Mouse (Mus musculus) layer of hippocampus, adult 8-10 months (tissue): Measurements from ENCODE around the gene Lsm14b. TPM values are rescaled to one million over a fixed set of nuclear protein-coding genes. Genes with fewer than 3 reads are reported as not detected.

Experiments
- DNase-seq, 2 experiments: peaks; one replicate each; pipeline ENCODE4 v3.0.0; 2022; ENCODE audit warnings: low spot score in 2 of 2
- total RNA-seq, 4 experiments: library from RNA; stranded (reverse); gene quantifications; 2 replicates each; pipeline ENCODE4 v1.2.4; 2022

Gene Lsm14b
- total RNA-seq, 4 experiments from 2014 or later, result 83.3 to 97.9 (median 92.6) TPM

- DNase-seq, result no peak
Observed at GRCm38 (mm10) chr2:180017632-180018031, 7.2 kb upstream of the Lsm14b start.

GRCm38 (mm10) chr2:180018573-180018972 lies 6.2 kb upstream of the Lsm14b start:
- no peak for DNase-seq

- no peak for DNase-seq
Observed at GRCm38 (mm10) chr2:180020091-180020661, 4.6 kb upstream of the Lsm14b start.

GRCm38 (mm10) chr2:180020919-180021318 lies 3.9 kb upstream of the Lsm14b start:
- no peak for DNase-seq

GRCm38 (mm10) chr2:180022751-180023150 lies 2.0 kb upstream of the Lsm14b start:
- no peak for DNase-seq

GRCm38 (mm10) chr2:180025135-180025860 lies 511 bp downstream of the Lsm14b start:
- DNase-seq, result no peak

- DNase-seq, result no peak
Observed at GRCm38 (mm10) chr2:180025861-180026200, 1.0 kb downstream of the Lsm14b start.

GRCm38 (mm10) chr2:180027768-180028167 lies 3.0 kb downstream of the Lsm14b start:
- DNase-seq, result no peak

- no peak for DNase-seq
Observed at GRCm38 (mm10) chr2:180031270-180031669, 6.5 kb downstream of the Lsm14b start.

- DNase-seq, result no peak
Observed at GRCm38 (mm10) chr2:180032925-180033324, 8.1 kb downstream of the Lsm14b start.

GRCm38 (mm10) chr2:180033956-180034355 lies 9.2 kb downstream of the Lsm14b start:
- no peak for DNase-seq

GRCm38 (mm10) chr2:180034753-180035152 lies 10.0 kb downstream of the Lsm14b start:
- DNase-seq, result no peak

- no peak for DNase-seq
Observed at GRCm38 (mm10) chr2:180040406-180040805, 15.6 kb downstream of the Lsm14b start.

- DNase-seq, result no peak
Observed at GRCm38 (mm10) chr2:180041577-180042255, 16.9 kb downstream of the Lsm14b start.

GRCm38 (mm10) chr2:180042256-180042857 lies 17.6 kb downstream of the Lsm14b start, which contains the start of the genes Psma7 and Ss18l1:
Gene Psma7 (minus strand): TSS chr2:180042433.
Gene Ss18l1 (plus strand): TSS chr2:180042509.
- DNase-seq, result peak; percentile 79 to 84

- peak; percentile 46 to 55 for DNase-seq
Observed at GRCm38 (mm10) chr2:180042858-180043515, 18.2 kb downstream of the Lsm14b start.

- DNase-seq, result no peak
Observed at GRCm38 (mm10) chr2:180045283-180045682, 20.5 kb downstream of the Lsm14b start.

- no peak for DNase-seq
Observed at GRCm38 (mm10) chr2:180047580-180047979, 22.8 kb downstream of the Lsm14b start.

- DNase-seq, result peak; percentile 65 to 67
Observed at GRCm38 (mm10) chr2:180047980-180048635, 23.3 kb downstream of the Lsm14b start.

- peak; percentile 58 to 77 for DNase-seq
Observed at GRCm38 (mm10) chr2:180050986-180051385, 26.2 kb downstream of the Lsm14b start.
